Mouse (Mus musculus) ES-E14 (cell line): ENCODE results near the gene Sgms1. TPM values are rescaled to one million over a fixed set of nuclear protein-coding genes. Genes with fewer than 3 reads are reported as not detected.

Experiments used
- DNase-seq: peaks from one replicate; pipeline ENCODE4 v3.0.0-alpha.2; 2013; ENCODE audit warnings: low read depth, low spot score
- H3K27ac ChIP-seq: 2 replicates; pipeline ENCODE4 v1.5.1; 2012; ENCODE audit warnings: low read depth, mild to moderate bottlenecking, low read length, moderate library complexity, mixed read lengths; ENCODE audit not compliant: poor library complexity, insufficient read depth, severe bottlenecking
- H3K36me3 ChIP-seq: 2 replicates; pipeline ENCODE4 v1.6.1; 2012; ENCODE audit warnings: mild to moderate bottlenecking, low read length, moderate library complexity, mixed read lengths; ENCODE audit not compliant: control insufficient read depth, poor library complexity, insufficient read depth, severe bottlenecking
- H3K4me1 ChIP-seq, 2 experiments: fragments of 150-350 bp in 1 of 2; sonication (generic) in 1 of 2; 2 replicates each; pipeline ENCODE4 v1.6.1; 2012; ENCODE audit warnings: low read length in 2 of 2, mild to moderate bottlenecking in 1 of 2, mixed read lengths in 1 of 2; ENCODE audit not compliant: control insufficient read depth in 2 of 2, insufficient read depth in 2 of 2, poor library complexity in 1 of 2
- H3K4me3 ChIP-seq, 2 experiments: fragments of 150-350 bp in 1 of 2; sonication (generic) in 1 of 2; 2 replicates each; pipeline ENCODE4 v1.5.1; 2012; ENCODE audit warnings: low read length in 2 of 2, low read depth in 1 of 2, mild to moderate bottlenecking in 1 of 2, mixed read lengths in 1 of 2; ENCODE audit not compliant: insufficient read depth in 1 of 2, poor library complexity in 1 of 2, severe bottlenecking in 1 of 2
- H3K9ac ChIP-seq: 2 replicates; pipeline ENCODE4 v1.6.1; 2012; ENCODE audit warnings: low read depth, mild to moderate bottlenecking, low read length, mixed read lengths; ENCODE audit not compliant: poor library complexity, insufficient read depth, severe bottlenecking
- H3K9me3 ChIP-seq: fragments of 150-350 bp; sonication (generic); 2 replicates; pipeline ENCODE4 v1.6.1; 2012; ENCODE audit warnings: low read depth, mild to moderate bottlenecking, low read length; ENCODE audit not compliant: control insufficient read depth, insufficient read depth
- CHD2 ChIP-seq: IDR thresholded peaks from 2 replicates; pipeline ENCODE4 v1.6.1; 2014; ENCODE audit warnings: mild to moderate bottlenecking, low read depth, low read length, inconsistent platforms
- HCFC1 ChIP-seq: IDR thresholded peaks from 2 replicates; pipeline ENCODE4 v1.6.1; 2012; ENCODE audit warnings: low read length, inconsistent platforms, borderline replicate concordance; ENCODE audit not compliant: insufficient read depth
- MAFK ChIP-seq: IDR thresholded peaks from 2 replicates; pipeline ENCODE4 v1.6.1; 2014; ENCODE audit warnings: mild to moderate bottlenecking, low read depth, low read length, inconsistent platforms; ENCODE audit not compliant: insufficient read depth
- ZC3H11A ChIP-seq: IDR thresholded peaks from 2 replicates; pipeline ENCODE4 v1.6.1; 2012; ENCODE audit warnings: low read depth, mild to moderate bottlenecking, inconsistent platforms, low read length, borderline replicate concordance
- ZNF384 ChIP-seq: IDR thresholded peaks from 2 replicates; pipeline ENCODE4 v1.6.1; 2012; ENCODE audit warnings: low read depth, low read length, inconsistent platforms
- in situ Hi-C, 2 experiments: fragments of 600-800 bp; cut with MboI; formaldehyde crosslinking; loops; one replicate each; pipeline ENCODE4 v1.15.1; 2025; ENCODE audit warnings: low sequenced_read_pairs in 2 of 2, inconsistent platforms in 1 of 2; ENCODE audit not compliant: unreplicated experiment in 2 of 2
- total RNA-seq: library from RNA; depleted of rRNA; stranded (reverse); fragments of 300-350 nt; gene quantifications from 2 replicates; pipeline ENCODE4 v1.2.3, GENCODE M21; 2012

Gene Sgms1
- total RNA-seq, 1 experiment: 42.5 TPM

- H3K9ac ChIP-seq: no peak overlapping the region
- peaks cover 2% of the 10 kb centered on the region; the same call in 1 of the 2 replicates for H3K36me3 ChIP-seq
- DNase-seq: no peak
- no peak overlapping the region for H3K27ac ChIP-seq
- H3K4me3 ChIP-seq: no peak overlapping the region
- TF ChIP-seq HCFC1 (no peak), ZNF384 (no peak), MAFK (no peak), CHD2 (no peak), ZC3H11A (no peak)
- in situ Hi-C loops: no loop called here
- peaks cover 0 to 3% of the 10 kb centered on the region in 2 experiments; a peak in 1 of 4 replicates for H3K4me1 ChIP-seq
- H3K9me3 ChIP-seq: no peaks in the 10 kb centered on the region
These were observed 206.5 kb downstream of the Sgms1 start for GRCm38 (mm10) chr19:32183005-32183404.

DNA sequence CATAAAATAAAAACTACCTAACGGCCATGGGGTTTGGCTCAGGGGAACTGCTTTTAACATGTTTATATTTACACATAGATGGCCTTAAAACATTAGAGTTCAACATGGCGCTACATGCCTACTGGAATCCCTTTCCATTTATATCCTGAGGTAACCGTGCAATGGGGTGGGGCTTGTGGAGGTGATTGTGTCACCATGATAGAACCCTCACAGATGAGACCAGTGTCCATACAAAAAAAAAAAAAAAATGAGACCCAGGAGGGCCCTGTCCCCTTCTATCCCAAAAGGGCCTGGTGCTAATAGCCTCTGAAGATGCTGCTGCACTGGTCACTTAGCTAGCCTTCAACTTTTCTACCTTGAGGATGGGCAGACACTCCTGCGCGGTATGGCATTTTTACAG is 207.0 kb downstream of the Sgms1 start:
- in situ Hi-C loops: no loop called here
- no peak for TF ChIP-seq ZC3H11A
- no peak for TF ChIP-seq CHD2
- no peak for TF ChIP-seq MAFK
- no peak for TF ChIP-seq ZNF384
- TF ChIP-seq HCFC1: no peak

GRCm38 (mm10) chr19:32181721-32182394 is 207.7 kb downstream of the Sgms1 start:
- H3K4me3 ChIP-seq: no peak overlapping the region
- H3K9ac ChIP-seq: no peak overlapping the region
- in situ Hi-C loops: no loop called here
- TF ChIP-seq CHD2 (no peak), MAFK (no peak), ZC3H11A (no peak), HCFC1 (no peak), ZNF384 (no peak)
- no peak for DNase-seq
- H3K4me1 ChIP-seq: peaks cover 0 to 3% of the 10 kb centered on the region in 2 experiments; a peak in 1 of 4 replicates
- no peak overlapping the region for H3K27ac ChIP-seq
- no peaks in the 10 kb centered on the region for H3K9me3 ChIP-seq
- peaks cover 2% of the 10 kb centered on the region; the same call in 1 of the 2 replicates for H3K36me3 ChIP-seq

More for the DNA sequence above, 207.0 kb downstream of the Sgms1 start:
- H3K9me3 ChIP-seq: no peaks in the 10 kb centered on the region
- DNase-seq: no peak
- no peak overlapping the region for H3K4me3 ChIP-seq
- no peak overlapping the region for H3K9ac ChIP-seq
- H3K4me1 ChIP-seq: peaks cover 0 to 3% of the 10 kb centered on the region in 2 experiments; a peak in 1 of 4 replicates
- H3K36me3 ChIP-seq: peaks cover 2% of the 10 kb centered on the region; the same call in 1 of the 2 replicates
- no peak overlapping the region for H3K27ac ChIP-seq

DNA sequence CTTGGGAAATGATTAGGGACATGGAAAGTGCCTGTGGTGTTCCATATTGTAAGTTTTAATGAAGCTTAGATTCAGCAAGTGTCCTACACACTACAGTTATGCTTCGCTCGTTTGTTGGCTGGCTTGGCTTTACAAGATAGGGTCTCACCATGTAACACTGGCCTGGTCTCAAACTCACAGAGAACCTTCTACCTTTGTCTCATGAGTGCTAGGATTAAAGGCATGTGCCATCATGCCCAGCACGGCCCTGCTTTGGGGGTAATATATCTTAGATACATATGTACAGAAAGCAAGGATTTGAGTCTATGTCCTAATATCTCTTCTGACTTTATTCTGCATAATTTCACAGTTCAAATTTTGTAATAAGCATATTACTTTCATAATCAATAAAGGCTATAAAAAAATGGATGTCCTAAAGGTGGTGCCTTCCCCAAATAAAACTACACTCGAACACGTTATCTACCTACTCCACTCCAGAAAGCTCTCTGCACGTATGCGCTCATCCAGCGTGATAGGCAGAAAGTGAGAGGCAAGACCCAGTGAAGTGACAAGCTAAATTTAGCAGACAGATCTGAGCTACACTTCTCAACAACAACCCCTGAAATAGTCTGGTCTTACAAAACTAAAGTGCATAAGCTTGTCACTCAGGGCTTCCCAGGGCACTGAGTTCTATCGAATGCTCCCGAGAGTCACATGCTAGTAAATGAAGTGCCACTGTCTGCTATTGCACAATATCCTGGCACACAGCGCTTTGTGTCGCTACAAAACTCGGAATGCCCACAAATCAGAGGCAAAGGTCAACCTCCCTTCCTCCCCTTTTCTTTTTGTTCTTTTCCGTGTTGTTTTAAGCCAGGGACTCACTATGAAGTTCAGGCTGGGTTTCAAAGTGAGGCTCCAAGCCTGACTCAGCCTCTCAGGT is 208.5 kb downstream of the Sgms1 start:
- DNase-seq: no peak
- TF ChIP-seq CHD2 (no peak), ZC3H11A (no peak), MAFK (no peak), ZNF384 (no peak)
- H3K4me3 ChIP-seq: no peak overlapping the region
- peaks cover 2% of the 10 kb centered on the region; the same call in 1 of the 2 replicates for H3K36me3 ChIP-seq
- H3K9ac ChIP-seq: no peak overlapping the region
- H3K27ac ChIP-seq: no peak overlapping the region
- in situ Hi-C loops: no loop called here
- H3K9me3 ChIP-seq: no peaks in the 10 kb centered on the region
- H3K4me1 ChIP-seq: peaks cover 0 to 3% of the 10 kb centered on the region in 2 experiments; a peak in 1 of 4 replicates
